11 mouse cellular contexts compared by ENCODE assay signal in genomic region chr3:93446756-93447137, GRCm38 (mm10). TPM values are rescaled to one million over a fixed set of nuclear protein-coding genes. Genes with fewer than 3 reads are reported as not detected.
A peak's percentile ranks its signal among the peaks of the same experiment; 100 is the strongest.
DNase-seq lines count a peak whose midpoint lies in the region; ATAC-seq and TF ChIP-seq lines count a peak whose summit lies in the region.
"Not testable (repeated sequence)": the region's sequence is repeated elsewhere in the genome, so short reads cannot be mapped to it uniquely, and the experiment has no call there.
"Had no signal": no experiment of that assay in that cellular context is flagged by ENCODE, and none has a peak within 500 bp of the region (broad histone marks: within the 10 kb centered on the region; RNA-seq: fewer than 3 reads in every experiment).

No protein-coding gene starts in this region.

- TF ChIP-seq CTCF in layer of hippocampus, adult 2 months (conservative IDR thresholded peaks at IDR 0.05) = not testable (repeated sequence)

- peaks cover 40% of the 10 kb centered on the region for H3K4me1 ChIP-seq in embryonic facial prominence, embryonic 15.5 days
- H3K4me1 ChIP-seq in heart, embryonic 10.5 days = peaks cover 22% of the 10 kb centered on the region
- H3K4me1 ChIP-seq in hindbrain, embryonic 16.5 days (ENCODE audit: control insufficient read depth, insufficient read depth, low read depth, low read length) = peaks cover 19% of the 10 kb centered on the region
- H3K4me1 ChIP-seq in liver, embryonic 15.5 days (replicated peaks) = peaks cover 12% of the 10 kb centered on the region
- not testable (repeated sequence) for H3K4me1 ChIP-seq in midbrain, embryonic 14.5 days (ENCODE audit: control insufficient read depth, insufficient read depth, low read length); stomach, embryonic 14.5 days (ENCODE audit: control insufficient read depth, insufficient read depth, low read length)

- peak overlapping the region; percentile 95 for H3K4me2 ChIP-seq in embryonic facial prominence, embryonic 15.5 days (replicated peaks)
- H3K4me2 ChIP-seq in hindbrain, embryonic 16.5 days (ENCODE audit: low read length) = peak overlapping the region; percentile 84
- H3K4me2 ChIP-seq in liver, embryonic 15.5 days = peak overlapping the region; percentile 69
- peak overlapping the region; percentile 94 for H3K4me2 ChIP-seq in midbrain, embryonic 14.5 days (ENCODE audit: low read length)
- H3K4me2 ChIP-seq in stomach, embryonic 14.5 days (replicated peaks; ENCODE audit: low read depth, low read length) = peak overlapping the region; percentile 78

- not testable (repeated sequence) for H3K9me3 ChIP-seq in embryonic facial prominence, embryonic 15.5 days (replicated peaks); heart, embryonic 10.5 days; hindbrain, embryonic 16.5 days (ENCODE audit: control insufficient read depth, low read length); liver, embryonic 15.5 days (replicated peaks); midbrain, embryonic 14.5 days (ENCODE audit: control insufficient read depth, low read length); stomach, embryonic 14.5 days (ENCODE audit: control insufficient read depth, low read depth, low read length)

- peak overlapping the region; percentile 69 for H3K27ac ChIP-seq in embryonic facial prominence, embryonic 15.5 days (replicated peaks)
- 0 out of 2 replicates have a peak overlapping the region, but pooled peaks have one; percentile 42 for H3K27ac ChIP-seq in heart, embryonic 10.5 days
- H3K27ac ChIP-seq in hindbrain, embryonic 16.5 days (ENCODE audit: low read depth, low read length); liver, embryonic 15.5 days (replicated peaks); midbrain, embryonic 14.5 days (replicated peaks; ENCODE audit: low read depth, low read length); stomach, embryonic 14.5 days (ENCODE audit: low read length): not testable (repeated sequence)
- H3K27ac ChIP-seq in layer of hippocampus, adult 2 months = peak overlapping the region; percentile 58; the same call in 1 of the 2 replicates

- peak overlapping the region; percentile 59 for H3K4me3 ChIP-seq in embryonic facial prominence, embryonic 15.5 days (replicated peaks)
- peak overlapping the region; percentile 69 for H3K4me3 ChIP-seq in heart, embryonic 10.5 days
- H3K4me3 ChIP-seq in hindbrain, embryonic 16.5 days (ENCODE audit: low read length) = peak overlapping the region; percentile 64
- H3K4me3 ChIP-seq in layer of hippocampus, adult 2 months = peak overlapping the region; percentile 55
- H3K4me3 ChIP-seq in liver, embryonic 15.5 days (replicated peaks) = peak overlapping the region; percentile 42
- peak overlapping the region; percentile 63 for H3K4me3 ChIP-seq in midbrain, embryonic 14.5 days (replicated peaks; ENCODE audit: low read depth, low read length)
- peak overlapping the region; percentile 51 for H3K4me3 ChIP-seq in stomach, embryonic 14.5 days (ENCODE audit: low read depth, low read length)

- H3K9ac ChIP-seq in embryonic facial prominence, embryonic 15.5 days = peak overlapping the region; percentile 21; the same call in 1 of the 2 replicates
- H3K9ac ChIP-seq in hindbrain, embryonic 16.5 days (ENCODE audit: low read depth, low read length) = peak overlapping the region; percentile 59
- not testable (repeated sequence) for H3K9ac ChIP-seq in liver, embryonic 15.5 days
- H3K9ac ChIP-seq in midbrain, embryonic 14.5 days (replicated peaks; ENCODE audit: low read length) = peak overlapping the region; percentile 34; the same call in 1 of the 2 replicates
- peak overlapping the region; percentile 28; the same call in 1 of the 2 replicates for H3K9ac ChIP-seq in stomach, embryonic 14.5 days (replicated peaks; ENCODE audit: low read depth, low read length)

- WGBS in embryonic facial prominence, embryonic 15.5 days = under 1% methylated on average over 32 of the region's 32 CpGs
- 2% methylated on average over 32 of the region's 32 CpGs for WGBS in heart, embryonic 10.5 days
- under 1% methylated on average over 32 of the region's 32 CpGs for WGBS in hindbrain, embryonic 16.5 days
- under 1% methylated on average over 32 of the region's 32 CpGs for WGBS in liver, embryonic 15.5 days (ENCODE audit: insufficient replicate concordance)
- WGBS in midbrain, embryonic 14.5 days = 1% methylated on average over 32 of the region's 32 CpGs
- under 1% methylated on average over 32 of the region's 32 CpGs for WGBS in stomach, embryonic 14.5 days

- H3K27me3 ChIP-seq in embryonic facial prominence, embryonic 15.5 days = peaks cover 31% of the 10 kb centered on the region
- H3K27me3 ChIP-seq in heart, embryonic 10.5 days (ENCODE audit: insufficient read depth, poor library complexity, severe bottlenecking) = peaks cover 37% of the 10 kb centered on the region
- H3K27me3 ChIP-seq in hindbrain, embryonic 16.5 days (replicated peaks; ENCODE audit: control insufficient read depth, insufficient read depth, low read length); stomach, embryonic 14.5 days (ENCODE audit: control insufficient read depth, insufficient read depth, low read length): not testable (repeated sequence)
- peaks cover 79% of the 10 kb centered on the region for H3K27me3 ChIP-seq in liver, embryonic 15.5 days
- H3K27me3 ChIP-seq in midbrain, embryonic 14.5 days (ENCODE audit: control insufficient read depth, insufficient read depth, low read length) = peaks cover 36% of the 10 kb centered on the region

- peak; percentile 28 for DNase-seq in adrenal gland, postnatal 14 days
- not testable (repeated sequence) for DNase-seq in heart, embryonic 10.5 days (ENCODE audit: low spot score); layer of hippocampus, adult 2 months (ENCODE audit: low spot score in 2 of 2)
- peak; percentile 26 for DNase-seq in midbrain, embryonic 14.5 days

- H3K36me3 ChIP-seq in embryonic facial prominence, embryonic 15.5 days; heart, embryonic 10.5 days; hindbrain, embryonic 16.5 days (ENCODE audit: control insufficient read depth, insufficient read depth, low read length); liver, embryonic 15.5 days (replicated peaks); midbrain, embryonic 14.5 days (ENCODE audit: control insufficient read depth, insufficient read depth, low read length); stomach, embryonic 14.5 days (ENCODE audit: control insufficient read depth, insufficient read depth, low read length): not testable (repeated sequence)

- not testable (repeated sequence) for ATAC-seq in embryonic facial prominence, embryonic 15.5 days (ENCODE audit: insufficient number of reproducible peaks, low FRiP score, low TSS enrichment, low read depth); hindbrain, embryonic 16.5 days; liver, embryonic 15.5 days (ENCODE audit: insufficient read depth); midbrain, embryonic 14.5 days (ENCODE audit: low FRiP score, low TSS enrichment); stomach, embryonic 14.5 days (ENCODE audit: insufficient number of reproducible peaks, insufficient read depth, low FRiP score, low read depth)

RNA-seq across cellular contexts. Expression of gene Tchh, which starts 4.6 kb away (rescaled TPM):
- 0.34 and 0.37 TPM in 2 replicates for total RNA-seq in adrenal gland, postnatal 14 days (2021)
- 21.3 and 45.7 TPM in 2 replicates for polyA plus RNA-seq in embryonic facial prominence, embryonic 15.5 days (2015; fragmentation: Nextera tagmentation; extraction: Ambion mirVana)
- polyA plus RNA-seq in heart, embryonic 10.5 days (2016; fragmentation: Nextera tagmentation; extraction: Ambion mirVana) = 0.20 and 0.38 TPM in 2 replicates
- polyA plus RNA-seq in hindbrain, embryonic 16.5 days (2015; fragmentation: Nextera tagmentation; extraction: Ambion mirVana) = 1.4 and 1.6 TPM in 2 replicates
- total RNA-seq in layer of hippocampus, adult 2 months (2021) = 1 to 10 TPM; 1.4 to 1.6 TPM
- 0.03 and 0.06 TPM in 2 replicates for polyA plus RNA-seq in liver, embryonic 15.5 days (2015; fragmentation: Nextera tagmentation; extraction: Ambion mirVana)
- polyA plus RNA-seq in midbrain, embryonic 14.5 days (2014; fragmentation: Nextera tagmentation; extraction: Ambion mirVana) = 0.69 and 1.2 TPM in 2 replicates
- polyA plus RNA-seq in stomach, embryonic 14.5 days (2014; fragmentation: Nextera tagmentation; extraction: Ambion mirVana) = 1.3 and 1.5 TPM in 2 replicates

RNA-seq across cellular contexts. Expression of gene Tchhl1, which starts 21.8 kb away (rescaled TPM):
- 0.15 TPM in 1 of 2 replicates, not detected in the other for total RNA-seq in adrenal gland, postnatal 14 days (2021)
- polyA plus RNA-seq in embryonic facial prominence, embryonic 15.5 days (2015; fragmentation: Nextera tagmentation; extraction: Ambion mirVana) = 1.3 and 1.7 TPM in 2 replicates
- polyA plus RNA-seq in heart, embryonic 10.5 days (2016; fragmentation: Nextera tagmentation; extraction: Ambion mirVana) = not detected in 2 replicates
- not detected in 2 replicates for polyA plus RNA-seq in hindbrain, embryonic 16.5 days (2015; fragmentation: Nextera tagmentation; extraction: Ambion mirVana)
- total RNA-seq in layer of hippocampus, adult 2 months (2021) = not detected
- polyA plus RNA-seq in liver, embryonic 15.5 days (2015; fragmentation: Nextera tagmentation; extraction: Ambion mirVana) = not detected in 2 replicates
- polyA plus RNA-seq in midbrain, embryonic 14.5 days (2014; fragmentation: Nextera tagmentation; extraction: Ambion mirVana) = not detected in 2 replicates
- not detected in 2 replicates for polyA plus RNA-seq in stomach, embryonic 14.5 days (2014; fragmentation: Nextera tagmentation; extraction: Ambion mirVana)
- total RNA-seq: layer of hippocampus, postnatal 25 days had no signal

RNA-seq across cellular contexts. Expression of gene Rptn, which starts 53.2 kb away (rescaled TPM):
- not detected in 2 replicates for total RNA-seq in adrenal gland, postnatal 14 days (2021)
- 18.8 and 22.8 TPM in 2 replicates for polyA plus RNA-seq in embryonic facial prominence, embryonic 15.5 days (2015; fragmentation: Nextera tagmentation; extraction: Ambion mirVana)
- not detected in 2 replicates for polyA plus RNA-seq in heart, embryonic 10.5 days (2016; fragmentation: Nextera tagmentation; extraction: Ambion mirVana)
- polyA plus RNA-seq in hindbrain, embryonic 16.5 days (2015; fragmentation: Nextera tagmentation; extraction: Ambion mirVana) = not detected in 2 replicates
- not detected for total RNA-seq in layer of hippocampus, adult 2 months (2021)
- not detected in 2 replicates for polyA plus RNA-seq in liver, embryonic 15.5 days (2015; fragmentation: Nextera tagmentation; extraction: Ambion mirVana)
- not detected in 2 replicates for polyA plus RNA-seq in midbrain, embryonic 14.5 days (2014; fragmentation: Nextera tagmentation; extraction: Ambion mirVana)
- not detected in 2 replicates for polyA plus RNA-seq in stomach, embryonic 14.5 days (2014; fragmentation: Nextera tagmentation; extraction: Ambion mirVana)
- total RNA-seq: adrenal gland, postnatal 4 days; layer of hippocampus, postnatal 25 days had no signal
- polyA plus RNA-seq: gonadal fat pad, adult 2 months had no signal

Comparison
In these comparisons a context has a peak if more than half of its experiments do, and no peak if none do; other contexts are left out.
1. RNA of gene Rptn, which starts 53.2 kb away (polyA plus RNA-seq): 18.8 to 22.8 TPM in embryonic facial prominence, embryonic 15.5 days; not detected in stomach, embryonic 14.5 days, not detected in heart, embryonic 10.5 days, not detected in hindbrain, embryonic 16.5 days, not detected in liver, embryonic 15.5 days and not detected in midbrain, embryonic 14.5 days; every median in the first group is over 10 times any median in the second.
2. Peak in every context shown above with its lines, with median percentiles within 50 percentile points of each other: H3K4me2 ChIP-seq and H3K4me3 ChIP-seq.